Mouse (Mus musculus) induced T-regulatory cell, adult 2 months (primary cell): ENCODE measurements around the gene Grik4.

ENCODE experiments used
- DNase-seq: peaks from one replicate; pipeline ENCODE4 v3.0.0-alpha.2; 2012; ENCODE audit warnings: low read depth

Gene Grik4

GRCm38 (mm10) chr9:42490589-42491382 is 453.5 kb downstream of the Grik4 start:
- no peak for DNase-seq

GRCm38 (mm10) chr9:42488071-42488470 is 456.2 kb downstream of the Grik4 start:
- peak; percentile 15 for DNase-seq

GRCm38 (mm10) chr9:42486913-42487312 is 457.4 kb downstream of the Grik4 start:
- DNase-seq: no peak

GRCm38 (mm10) chr9:42484667-42485066 is 459.6 kb downstream of the Grik4 start:
- no peak for DNase-seq

- no peak for DNase-seq
These were observed 461.3 kb downstream of the Grik4 start for GRCm38 (mm10) chr9:42482944-42483343.

GRCm38 (mm10) chr9:42476166-42476565 is 468.1 kb downstream of the Grik4 start:
- no peak for DNase-seq

- no peak for DNase-seq
These were observed 470.0 kb downstream of the Grik4 start for GRCm38 (mm10) chr9:42474244-42474643.

- DNase-seq: peak; percentile 96
These were observed 472.2 kb downstream of the Grik4 start for GRCm38 (mm10) chr9:42471921-42472747.

GRCm38 (mm10) chr9:42471214-42471613 is 473.1 kb downstream of the Grik4 start:
- DNase-seq: peak; percentile 74

GRCm38 (mm10) chr9:42469323-42469722 is 475.0 kb downstream of the Grik4 start:
- peak; percentile 58 for DNase-seq

GRCm38 (mm10) chr9:42468360-42468759 is 475.9 kb downstream of the Grik4 start:
- DNase-seq: no peak
